Mouse (Mus musculus) olfactory bulb, adult 2 months (tissue): ENCODE data around the gene Ntrk3. TPM values are rescaled to one million over a fixed set of nuclear protein-coding genes. Genes with fewer than 3 reads are reported as not detected.

Experiments used
- H3K27ac ChIP-seq: fragments of 200-500 bp; 2 replicates; pipeline ENCODE4 v1.5.1; 2012; ENCODE audit warnings: low read depth, low read length; ENCODE audit not compliant: insufficient read depth
- H3K4me1 ChIP-seq: fragments of 200-500 bp; 2 replicates; pipeline ENCODE4 v1.6.1; 2012; ENCODE audit warnings: low read length; ENCODE audit not compliant: control insufficient read depth, insufficient read depth
- H3K4me3 ChIP-seq: fragments of 200-500 bp; 2 replicates; pipeline ENCODE4 v1.5.1; 2012; ENCODE audit warnings: mild to moderate bottlenecking, low read depth, low read length, moderate library complexity; ENCODE audit not compliant: insufficient read depth
- CTCF ChIP-seq: fragments of 200-500 bp; IDR thresholded peaks from 2 replicates; pipeline ENCODE4 v1.5.1; 2012; ENCODE audit warnings: low read depth, mild to moderate bottlenecking, low read length, moderate library complexity; ENCODE audit not compliant: insufficient read depth
- POLR2A ChIP-seq: fragments of 200-500 bp; IDR thresholded peaks from 2 replicates; pipeline ENCODE4 v1.6.1; 2012; ENCODE audit warnings: mild to moderate bottlenecking, low read depth, low read length, moderate library complexity; ENCODE audit not compliant: insufficient read depth
- WGBS: fragments of 180-500 bp; shearing (Covaris S2); methylation state at CpG from one replicate; pipeline ENCODE4 v1.1.7; 2018; 5-methylcytosine and 5-hydroxymethylcytosine counted together
- polyA plus RNA-seq: library from polyadenylated mRNA; stranded (reverse); fragments of >200 nt; gene quantifications from 2 replicates; pipeline ENCODE4 v1.2.4, GENCODE M21; 2012; ENCODE audit warnings: low replicate concordance; ENCODE audit not compliant: missing spikeins, insufficient read depth, insufficient read length

The Ntrk3 gene
- polyA plus RNA-seq, 1 experiment: 50.1 TPM

- TF ChIP-seq CTCF (peak; percentile 74), POLR2A (no peak)
- Histone ChIP-seq H3K27ac (no peak overlapping the region), H3K4me3 (no peak overlapping the region), H3K4me1 (peaks cover 13% of the 10 kb centered on the region)
- WGBS: 20% methylated on average over 16 of the region's 16 CpGs
Observed at GRCm38 (mm10) chr7:78568411-78569254, 169.2 kb downstream of the Ntrk3 start.

GRCm38 (mm10) chr7:78566617-78567016 is 171.2 kb downstream of the Ntrk3 start:
- WGBS: 45% methylated on average over 3 of the region's 3 CpGs
- no peak for TF ChIP-seq POLR2A
- TF ChIP-seq CTCF: peak; percentile 36; the same call in 1 of the 2 replicates
- H3K27ac ChIP-seq: no peak overlapping the region
- H3K4me1 ChIP-seq: peaks cover 12% of the 10 kb centered on the region
- no peak overlapping the region for H3K4me3 ChIP-seq

- no peak overlapping the region for H3K4me3 ChIP-seq
- no peak for TF ChIP-seq CTCF
- TF ChIP-seq POLR2A: no peak
- H3K27ac ChIP-seq: no peak overlapping the region
- peaks cover 10% of the 10 kb centered on the region for H3K4me1 ChIP-seq
- WGBS: 94% methylated on average over 3 of the region's 3 CpGs
Observed at GRCm38 (mm10) chr7:78565386-78565785, 172.4 kb downstream of the Ntrk3 start.

GRCm38 (mm10) chr7:78558503-78558902 is 179.3 kb downstream of the Ntrk3 start:
- WGBS: 93% methylated on average over 5 of the region's 5 CpGs
- H3K4me1 ChIP-seq: no peaks in the 10 kb centered on the region
- no peak overlapping the region for H3K4me3 ChIP-seq
- TF ChIP-seq POLR2A (no peak), CTCF (no peak)
- no peak overlapping the region for H3K27ac ChIP-seq

- H3K4me3 ChIP-seq: no peak overlapping the region
- no peak for TF ChIP-seq CTCF
- no peak for TF ChIP-seq POLR2A
- WGBS: 73% methylated on average over 5 of the region's 5 CpGs
- no peaks in the 10 kb centered on the region for H3K4me1 ChIP-seq
- H3K27ac ChIP-seq: no peak overlapping the region
Observed at GRCm38 (mm10) chr7:78555532-78555931, 182.3 kb downstream of the Ntrk3 start.

- Histone ChIP-seq H3K27ac (no peak overlapping the region), H3K4me3 (no peak overlapping the region), H3K4me1 (peaks cover 8% of the 10 kb centered on the region; the same call in 1 of the 2 replicates)
- no peak for TF ChIP-seq POLR2A
- TF ChIP-seq CTCF: no peak
- 86% methylated on average over 8 of the region's 8 CpGs for WGBS
Observed at GRCm38 (mm10) chr7:78549461-78549860, 188.4 kb downstream of the Ntrk3 start.

GRCm38 (mm10) chr7:78548721-78549120 is 189.1 kb downstream of the Ntrk3 start:
- peaks cover 8% of the 10 kb centered on the region; the same call in 1 of the 2 replicates for H3K4me1 ChIP-seq
- H3K4me3 ChIP-seq: no peak overlapping the region
- H3K27ac ChIP-seq: no peak overlapping the region
- 88% methylated on average over 5 of the region's 5 CpGs for WGBS
- TF ChIP-seq CTCF (no peak), POLR2A (no peak)

GRCm38 (mm10) chr7:78546551-78546950 is 191.3 kb downstream of the Ntrk3 start:
- Histone ChIP-seq H3K4me1 (peaks cover 8% of the 10 kb centered on the region; the same call in 1 of the 2 replicates), H3K4me3 (no peak overlapping the region), H3K27ac (no peak overlapping the region)
- no peak for TF ChIP-seq CTCF
- WGBS: 63% methylated on average over 10 of the region's 10 CpGs

- no peak overlapping the region for H3K27ac ChIP-seq
- WGBS: 87% methylated on average over 4 of the region's 4 CpGs
- TF ChIP-seq POLR2A (no peak), CTCF (no peak)
- peaks cover 5% of the 10 kb centered on the region; the same call in 1 of the 2 replicates for H3K4me1 ChIP-seq
- no peak overlapping the region for H3K4me3 ChIP-seq
Observed at GRCm38 (mm10) chr7:78542468-78542867, 195.3 kb downstream of the Ntrk3 start.

- Histone ChIP-seq H3K27ac (no peak overlapping the region), H3K4me1 (no peaks in the 10 kb centered on the region), H3K4me3 (no peak overlapping the region)
- TF ChIP-seq CTCF: no peak
- no peak for TF ChIP-seq POLR2A
- WGBS: 63% methylated on average over 6 of the region's 6 CpGs
Observed at GRCm38 (mm10) chr7:78530286-78530685, 207.5 kb downstream of the Ntrk3 start.
